Comparison of ENCODE assay signal across 22 mouse cellular contexts in genomic region chr5:116350761-116351160, GRCm38 (mm10).
"Had no signal": no experiment of that assay in that cellular context is flagged by ENCODE, and none has a peak within 500 bp of the region (broad histone marks: within the 10 kb centered on the region; RNA-seq: fewer than 3 reads in every experiment).

No protein-coding gene starts in this region.

- H3K4me1 ChIP-seq: intestine, embryonic 15.5 days; kidney, embryonic 15.5 days; liver, embryonic 13.5 days; midbrain, embryonic 13.5 days; neural tube, embryonic 13.5 days had no signal

- H3K27ac ChIP-seq: intestine, embryonic 15.5 days; kidney, embryonic 15.5 days; limb, embryonic 13.5 days; liver, embryonic 13.5 days; macrophage; midbrain, embryonic 13.5 days; neural tube, embryonic 13.5 days had no signal

- H3K9me3 ChIP-seq: intestine, embryonic 15.5 days; kidney, embryonic 15.5 days; limb, embryonic 13.5 days; midbrain, embryonic 13.5 days; neural tube, embryonic 13.5 days had no signal

- DNase-seq: kidney, adult 11 months; kidney, adult 8-10 months; kidney, postnatal 10 days; kidney, postnatal 36 days; layer of hippocampus, postnatal 36 days; left cerebral cortex, postnatal 4 days; liver; liver, embryonic 13.5 days; lung, embryonic 14.5 days; retina, postnatal 1 day; right cerebral cortex, postnatal 25 days; thymus, adult 18-20 months; thymus, postnatal 36 days had no signal

- H3K27me3 ChIP-seq: intestine, embryonic 15.5 days; kidney, embryonic 15.5 days; limb, embryonic 13.5 days; liver, embryonic 13.5 days; midbrain, embryonic 13.5 days; neural tube, embryonic 13.5 days had no signal

- H3K4me2 ChIP-seq: intestine, embryonic 15.5 days; kidney, embryonic 15.5 days; limb, embryonic 13.5 days; liver, embryonic 13.5 days; lung, embryonic 14.5 days; midbrain, embryonic 13.5 days; neural tube, embryonic 13.5 days had no signal

- H3K9ac ChIP-seq: intestine, embryonic 15.5 days; kidney, embryonic 15.5 days; limb, embryonic 13.5 days; liver, embryonic 13.5 days; lung, embryonic 14.5 days; midbrain, embryonic 13.5 days; neural tube, embryonic 13.5 days had no signal

- ATAC-seq: intestine, embryonic 15.5 days; lung, postnatal 0 days; midbrain, embryonic 13.5 days; midbrain, embryonic 16.5 days had no signal

- H3K36me3 ChIP-seq: intestine, embryonic 15.5 days; kidney, embryonic 15.5 days; limb, embryonic 13.5 days; liver, embryonic 13.5 days; midbrain, embryonic 13.5 days; neural tube, embryonic 13.5 days had no signal

- H3K4me3 ChIP-seq: intestine, embryonic 15.5 days; kidney, embryonic 15.5 days; limb, embryonic 13.5 days; liver, embryonic 13.5 days; midbrain, embryonic 13.5 days; myocyte; neural tube, embryonic 13.5 days had no signal
